Mouse (Mus musculus) kidney, adult 2 months (tissue): Measurements from ENCODE around the gene Nudcd3.

Experiments
- CTCF ChIP-seq: fragments of 200-500 bp; conservative IDR thresholded peaks from 2 replicates; pipeline ENCODE4 v1.5.1; 2011; ENCODE audit warnings: low read depth, mild to moderate bottlenecking, control low read depth, low read length, moderate library complexity, mixed read lengths; ENCODE audit not compliant: insufficient read depth, insufficient read length
- POLR2A ChIP-seq: fragments of 200-500 bp; IDR thresholded peaks from one replicate; pipeline ENCODE4 v1.6.1; 2011; ENCODE audit warnings: low read depth, low read length, control low read depth

DNA sequence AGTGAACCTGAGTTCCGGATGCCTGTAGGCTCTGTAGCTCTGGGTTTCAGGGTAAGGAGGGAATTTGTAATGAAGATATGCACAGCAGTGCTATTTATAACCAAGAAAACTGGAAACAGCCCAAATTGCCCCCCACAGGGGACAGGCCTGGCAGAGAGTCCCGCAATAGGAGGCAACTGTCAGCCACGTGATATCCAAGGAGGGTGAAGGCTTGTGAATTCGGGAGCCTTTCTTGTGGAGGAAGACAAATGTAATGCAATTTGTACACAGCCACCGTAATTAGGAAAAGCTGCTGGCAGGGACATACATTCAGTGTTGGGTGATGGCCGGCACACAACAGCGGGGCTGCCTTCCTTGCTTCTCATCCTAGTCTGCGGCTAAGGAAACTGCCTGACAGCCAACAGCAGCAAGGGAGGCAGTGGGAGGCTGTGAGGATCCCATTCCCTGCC is 124.6 kb downstream of the Nudcd3 start:
- no peak for TF ChIP-seq POLR2A
- TF ChIP-seq CTCF = no peak
